Mouse (Mus musculus) heart, embryonic 12.5 days (tissue): ENCODE results near the gene Ccin. TPM values are rescaled to one million over a fixed set of nuclear protein-coding genes. Genes with fewer than 3 reads are reported as not detected.

Source experiments
- ATAC-seq: fragments of 200-750 bp; cut with Nextera tagmentation; 2 replicates; pipeline ENCODE4 v1.8.0; 2017; ENCODE audit warnings: moderate TSS enrichment, moderate library complexity; ENCODE audit not compliant: insufficient number of reproducible peaks, low FRiP score
- H3K27ac ChIP-seq: fragments of 300-500 bp; sonication (generic); 2 replicates; pipeline ENCODE4 v1.5.1; 2016; ENCODE audit warnings: mild to moderate bottlenecking, moderate library complexity; ENCODE audit not compliant: poor library complexity, severe bottlenecking
- H3K27me3 ChIP-seq: fragments of 300-500 bp; sonication (generic); replicated peaks from 2 replicates; pipeline ENCODE4 v1.6.1; 2016; ENCODE audit warnings: mild to moderate bottlenecking, moderate library complexity
- H3K36me3 ChIP-seq: fragments of 300-500 bp; sonication (generic); 2 replicates; pipeline ENCODE4 v1.6.1; 2016; ENCODE audit warnings: mild to moderate bottlenecking, moderate library complexity
- H3K4me1 ChIP-seq: fragments of 300-500 bp; sonication (generic); replicated peaks from 2 replicates; pipeline ENCODE4 v1.6.1; 2016; ENCODE audit warnings: mild to moderate bottlenecking
- H3K4me2 ChIP-seq: fragments of 300-500 bp; sonication (generic); 2 replicates; pipeline ENCODE4 v1.6.1; 2016; ENCODE audit warnings: mild to moderate bottlenecking, moderate library complexity
- H3K4me3 ChIP-seq: fragments of 300-500 bp; sonication (generic); 2 replicates; pipeline ENCODE4 v1.5.1; 2016; ENCODE audit warnings: mild to moderate bottlenecking
- H3K9ac ChIP-seq: fragments of 300-500 bp; sonication (generic); 2 replicates; pipeline ENCODE4 v1.6.1; 2016; ENCODE audit warnings: mild to moderate bottlenecking, moderate library complexity
- H3K9me3 ChIP-seq: fragments of 300-500 bp; sonication (generic); replicated peaks from 2 replicates; pipeline ENCODE4 v1.6.1; 2016; ENCODE audit warnings: mild to moderate bottlenecking, moderate library complexity
- WGBS: fragments of 180-500 bp; shearing (Covaris S2); methylation state at CpG from one replicate; pipeline ENCODE4 v1.1.7; 2016; 5-methylcytosine and 5-hydroxymethylcytosine counted together
- polyA plus RNA-seq: library from polyadenylated mRNA; unstranded; fragments of >200 nt; fragmentation: Nextera tagmentation; extraction: Ambion mirVana; gene quantifications from 2 replicates; pipeline ENCODE4 v1.2.1, GENCODE M21; 2016

Gene Ccin
- polyA plus RNA-seq, 1 experiment from 2014 or later, result 0.09 TPM

- peaks cover 26% of the 10 kb centered on the region for H3K4me1 ChIP-seq
- H3K27me3 ChIP-seq, result no peaks in the 10 kb centered on the region
- peak overlapping the region; percentile 92 for H3K4me2 ChIP-seq
- peak overlapping the region; percentile 97 for H3K9ac ChIP-seq
- peaks cover 3% of the 10 kb centered on the region for H3K36me3 ChIP-seq
- no peak for ATAC-seq
- peak overlapping the region; percentile 98 for H3K4me3 ChIP-seq
- 25% methylated on average over 11 of the region's 11 CpGs for WGBS
- no peaks in the 10 kb centered on the region for H3K9me3 ChIP-seq
- H3K27ac ChIP-seq, result peak overlapping the region; percentile 65; the same call in 1 of the 2 replicates
Observed at GRCm38 (mm10) chr4:44013391-44014070, 30.2 kb downstream of the Ccin start.

- H3K36me3 ChIP-seq, result peaks cover 29% of the 10 kb centered on the region
- H3K4me1 ChIP-seq, result peaks cover 30% of the 10 kb centered on the region
- no peaks in the 10 kb centered on the region for H3K27me3 ChIP-seq
- no peak overlapping the region for H3K9ac ChIP-seq
- H3K27ac ChIP-seq, result no peak overlapping the region
- ATAC-seq, result no peak
- H3K4me3 ChIP-seq, result no peak overlapping the region
- no peak overlapping the region for H3K4me2 ChIP-seq
- no peaks in the 10 kb centered on the region for H3K9me3 ChIP-seq
- 90% methylated on average over 4 of the region's 4 CpGs for WGBS
Observed at GRCm38 (mm10) chr4:44016071-44016470, 32.8 kb downstream of the Ccin start.

GRCm38 (mm10) chr4:44016791-44017190 lies 33.5 kb downstream of the Ccin start:
- H3K4me3 ChIP-seq, result no peak overlapping the region
- H3K9me3 ChIP-seq, result no peaks in the 10 kb centered on the region
- no peaks in the 10 kb centered on the region for H3K27me3 ChIP-seq
- WGBS, result 94% methylated on average over 12 of the region's 12 CpGs
- H3K9ac ChIP-seq, result no peak overlapping the region
- H3K4me2 ChIP-seq, result no peak overlapping the region
- peaks cover 36% of the 10 kb centered on the region for H3K36me3 ChIP-seq
- H3K27ac ChIP-seq, result no peak overlapping the region
- no peak for ATAC-seq
- H3K4me1 ChIP-seq, result peaks cover 30% of the 10 kb centered on the region

GRCm38 (mm10) chr4:44022323-44022722 lies 39.0 kb downstream of the Ccin start:
- H3K36me3 ChIP-seq, result peaks cover 90% of the 10 kb centered on the region
- no peak overlapping the region for H3K4me3 ChIP-seq
- peaks cover 12% of the 10 kb centered on the region for H3K4me1 ChIP-seq
- no peak overlapping the region for H3K27ac ChIP-seq
- H3K9ac ChIP-seq, result no peak overlapping the region
- ATAC-seq, result no peak
- no peaks in the 10 kb centered on the region for H3K9me3 ChIP-seq
- WGBS, result 88% methylated on average over 4 of the region's 4 CpGs
- no peak overlapping the region for H3K4me2 ChIP-seq
- no peaks in the 10 kb centered on the region for H3K27me3 ChIP-seq

GRCm38 (mm10) chr4:44022766-44023165 lies 39.5 kb downstream of the Ccin start:
- no peaks in the 10 kb centered on the region for H3K9me3 ChIP-seq
- no peaks in the 10 kb centered on the region for H3K27me3 ChIP-seq
- peaks cover 95% of the 10 kb centered on the region for H3K36me3 ChIP-seq
- no peak overlapping the region for H3K9ac ChIP-seq
- no peak overlapping the region for H3K4me3 ChIP-seq
- peaks cover 17% of the 10 kb centered on the region for H3K4me1 ChIP-seq
- WGBS, result 92% methylated on average over 11 of the region's 11 CpGs
- no peak overlapping the region for H3K4me2 ChIP-seq
- no peak for ATAC-seq
- H3K27ac ChIP-seq, result no peak overlapping the region

- Histone ChIP-seq H3K4me3 (no peak overlapping the region), H3K4me1 (peaks cover 16% of the 10 kb centered on the region), H3K9ac (no peak overlapping the region), H3K4me2 (no peak overlapping the region), H3K27ac (no peak overlapping the region; the same call in 1 of the 2 replicates), H3K36me3 (peaks cover 93% of the 10 kb centered on the region), H3K27me3 (no peaks in the 10 kb centered on the region), H3K9me3 (no peaks in the 10 kb centered on the region)
- WGBS, result 92% methylated on average over 9 of the region's 9 CpGs
- no peak for ATAC-seq
Observed at GRCm38 (mm10) chr4:44023681-44024080, 40.4 kb downstream of the Ccin start.

- Histone ChIP-seq H3K9ac (no peak overlapping the region), H3K36me3 (peaks cover 89% of the 10 kb centered on the region), H3K27ac (no peak overlapping the region), H3K4me2 (no peak overlapping the region), H3K9me3 (no peaks in the 10 kb centered on the region), H3K4me3 (no peak overlapping the region), H3K4me1 (peaks cover 18% of the 10 kb centered on the region), H3K27me3 (no peaks in the 10 kb centered on the region)
- ATAC-seq, result no peak
- 97% methylated on average over 6 of the region's 6 CpGs for WGBS
Observed at GRCm38 (mm10) chr4:44024241-44024640, 41.0 kb downstream of the Ccin start.

GRCm38 (mm10) chr4:44025570-44025969 lies 42.3 kb downstream of the Ccin start:
- no peak overlapping the region for H3K4me2 ChIP-seq
- H3K36me3 ChIP-seq, result peaks cover 89% of the 10 kb centered on the region
- no peak overlapping the region for H3K9ac ChIP-seq
- no peak overlapping the region for H3K4me3 ChIP-seq
- H3K4me1 ChIP-seq, result peaks cover 31% of the 10 kb centered on the region
- no peak for ATAC-seq
- no peaks in the 10 kb centered on the region for H3K27me3 ChIP-seq
- H3K9me3 ChIP-seq, result no peaks in the 10 kb centered on the region
- WGBS, result 93% methylated on average over 6 of the region's 6 CpGs
- H3K27ac ChIP-seq, result no peak overlapping the region

GRCm38 (mm10) chr4:44028303-44029135 lies 45.2 kb downstream of the Ccin start:
- Histone ChIP-seq H3K4me2 (peak overlapping the region; percentile 43), H3K9ac (peak overlapping the region; percentile 54; the same call in 1 of the 2 replicates)
- WGBS, result 46% methylated on average over 16 of the region's 16 CpGs

GRCm38 (mm10) chr4:44029661-44030066 lies 46.4 kb downstream of the Ccin start:
- Histone ChIP-seq H3K9me3 (no peaks in the 10 kb centered on the region), H3K4me3 (no peak overlapping the region), H3K4me1 (peaks cover 35% of the 10 kb centered on the region), H3K9ac (0 out of 2 replicates have a peak overlapping the region, but pooled peaks have one; percentile 2), H3K4me2 (no peak overlapping the region), H3K27me3 (no peaks in the 10 kb centered on the region), H3K27ac (peak overlapping the region; percentile 98), H3K36me3 (peaks cover 80% of the 10 kb centered on the region)
- WGBS, result 75% methylated on average over 15 of the region's 15 CpGs
- ATAC-seq, result no peak

More at GRCm38 (mm10) chr4:44028303-44029135, 45.2 kb downstream of the Ccin start:
- H3K4me1 ChIP-seq, result peaks cover 35% of the 10 kb centered on the region
- peaks cover 88% of the 10 kb centered on the region for H3K36me3 ChIP-seq
- ATAC-seq, result peak; percentile 40; the same call in 1 of the 2 replicates
- H3K4me3 ChIP-seq, result no peak overlapping the region; the same call in 1 of the 2 replicates
- no peaks in the 10 kb centered on the region for H3K27me3 ChIP-seq
- peak overlapping the region; percentile 98 for H3K27ac ChIP-seq
- H3K9me3 ChIP-seq, result no peaks in the 10 kb centered on the region

GRCm38 (mm10) chr4:44031521-44031920 lies 48.2 kb downstream of the Ccin start:
- H3K4me1 ChIP-seq, result peaks cover 35% of the 10 kb centered on the region
- 83% methylated on average over 5 of the region's 5 CpGs for WGBS
- peaks cover 64% of the 10 kb centered on the region for H3K36me3 ChIP-seq
- H3K4me3 ChIP-seq, result no peak overlapping the region
- H3K9ac ChIP-seq, result no peak overlapping the region
- no peaks in the 10 kb centered on the region for H3K9me3 ChIP-seq
- H3K27ac ChIP-seq, result no peak overlapping the region
- no peak for ATAC-seq
- no peaks in the 10 kb centered on the region for H3K27me3 ChIP-seq
- H3K4me2 ChIP-seq, result no peak overlapping the region
